In the genomic region with DNA sequence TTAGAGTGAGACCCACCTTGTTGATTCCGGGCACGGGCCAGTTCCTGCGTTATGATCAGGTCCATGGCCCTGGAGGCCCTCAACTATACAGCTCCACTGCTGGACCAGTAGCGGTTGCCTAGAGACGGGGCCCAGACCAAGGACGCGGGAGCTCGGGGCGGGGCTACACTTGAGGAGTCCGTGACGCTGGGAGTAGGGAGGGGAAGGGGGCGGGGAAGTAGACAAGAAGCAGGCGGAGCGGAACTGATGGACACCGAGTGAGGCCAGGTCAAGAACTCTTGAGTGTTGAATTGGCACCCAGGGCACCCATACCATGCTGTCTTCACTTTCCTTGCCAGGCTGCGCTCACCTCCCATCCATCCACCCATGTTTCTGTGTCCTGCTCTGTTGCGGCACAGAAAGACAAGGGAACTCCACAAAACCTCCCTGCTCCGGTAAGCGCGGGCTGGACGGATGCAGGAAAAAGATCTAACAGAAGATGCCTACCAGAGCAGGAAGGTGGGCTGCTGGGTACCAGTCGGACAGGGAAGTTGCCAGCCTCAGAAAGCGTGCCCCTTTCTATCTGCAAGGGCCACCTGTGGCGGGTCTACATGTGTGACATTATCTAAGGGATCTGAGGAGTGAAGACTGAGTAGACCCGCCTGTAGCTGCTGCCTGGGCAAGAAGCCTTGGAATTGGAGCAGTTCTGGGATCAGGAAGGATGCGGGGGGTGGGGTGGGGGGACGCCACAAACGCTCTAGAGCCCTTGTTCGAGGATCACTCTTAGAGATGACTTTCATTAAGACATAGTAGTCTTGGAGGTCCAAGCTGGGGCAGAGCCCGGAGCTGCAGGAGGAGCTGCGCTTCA, we compare ENCODE assay signal across 8 mouse cellular contexts. TPM values are rescaled to one million over a fixed set of nuclear protein-coding genes. Genes with fewer than 3 reads are reported as not detected.
DNase-seq lines count a peak whose midpoint lies in the region; ATAC-seq lines count a peak whose summit lies in the region.

Cfap46 (minus strand) TSS at position 112 of the 847 bp plus-strand sequence.

- H3K27ac ChIP-seq in brown adipose tissue, adult 24 weeks (replicated peaks; ENCODE audit: low read depth, low read length), result peak within 1 kb of the TSS; percentile 43; the same call in 1 of the 2 replicates
- no peak within 1 kb of the TSS for H3K27ac ChIP-seq in forebrain, embryonic 11.5 days (ENCODE audit: low read depth, low read length)
- peak within 1 kb of the TSS; percentile 35 for H3K27ac ChIP-seq in heart, embryonic 16.5 days (ENCODE audit: low read length)
- H3K27ac ChIP-seq in liver, embryonic 13.5 days, result no peak within 1 kb of the TSS

- no peaks in the 10 kb centered on the region for H3K36me3 ChIP-seq in forebrain, embryonic 11.5 days (ENCODE audit: control insufficient read depth, insufficient read depth, low read length)
- no peaks in the 10 kb centered on the region for H3K36me3 ChIP-seq in heart, embryonic 16.5 days (ENCODE audit: control insufficient read depth, insufficient read depth)
- no peaks in the 10 kb centered on the region for H3K36me3 ChIP-seq in liver, embryonic 13.5 days

- DNase-seq in forebrain, embryonic 11.5 days (ENCODE audit: low spot score), result peak; percentile 93
- peak; percentile 96 for DNase-seq in kidney, postnatal 25 days
- DNase-seq in liver, embryonic 13.5 days, result peak; percentile 66
- peak; percentile 84 for DNase-seq in neural tube, embryonic 10.5 days (ENCODE audit: extremely low spot score, low spot score)
- peak; percentile 92 for DNase-seq in testis, postnatal 10 days (ENCODE audit: low spot score)

- peak within 1 kb of the TSS; percentile 96 for H3K4me2 ChIP-seq in forebrain, embryonic 11.5 days (ENCODE audit: low read depth, low read length, severe bottlenecking)
- peak within 1 kb of the TSS; percentile 94 for H3K4me2 ChIP-seq in heart, embryonic 16.5 days (ENCODE audit: low read depth, low read length)
- H3K4me2 ChIP-seq in liver, embryonic 13.5 days, result peak within 1 kb of the TSS; percentile 72

- no peaks in the 10 kb centered on the region for H3K9me3 ChIP-seq in forebrain, embryonic 11.5 days (ENCODE audit: control insufficient read depth, low read length)
- no peaks in the 10 kb centered on the region for H3K9me3 ChIP-seq in heart, embryonic 16.5 days (replicated peaks; ENCODE audit: control insufficient read depth, low read length)
- H3K9me3 ChIP-seq in liver, embryonic 13.5 days (replicated peaks), result no peaks in the 10 kb centered on the region

- 1% methylated on average over 31 of the region's 31 CpGs for WGBS in forebrain, embryonic 11.5 days
- 1% methylated on average over 31 of the region's 31 CpGs for WGBS in heart, embryonic 16.5 days
- WGBS in liver, embryonic 13.5 days (ENCODE audit: insufficient replicate concordance), result under 1% methylated on average over 31 of the region's 31 CpGs

- no peaks in the 10 kb centered on the region for H3K4me1 ChIP-seq in brown adipose tissue, adult 24 weeks (ENCODE audit: control insufficient read depth, insufficient read depth, insufficient read length, low read length)
- peaks cover 8% of the 10 kb centered on the region; the same call in 1 of the 2 replicates for H3K4me1 ChIP-seq in forebrain, embryonic 11.5 days (replicated peaks; ENCODE audit: control insufficient read depth, insufficient read depth, low read length)
- H3K4me1 ChIP-seq in heart, embryonic 16.5 days (ENCODE audit: control insufficient read depth, insufficient read depth, low read length), result peaks cover 5% of the 10 kb centered on the region
- peaks cover 9% of the 10 kb centered on the region for H3K4me1 ChIP-seq in liver, embryonic 13.5 days (replicated peaks)

- peak within 1 kb of the TSS; percentile 61 for H3K9ac ChIP-seq in forebrain, embryonic 11.5 days (ENCODE audit: low read length)
- H3K9ac ChIP-seq in heart, embryonic 16.5 days (ENCODE audit: low read length), result peak within 1 kb of the TSS; percentile 71
- H3K9ac ChIP-seq in liver, embryonic 13.5 days, result peak within 1 kb of the TSS; percentile 8; the same call in 1 of the 2 replicates

- peak within 1 kb of the TSS; percentile 89 for H3K4me3 ChIP-seq in brown adipose tissue, adult 24 weeks (ENCODE audit: insufficient read depth, low read depth, low read length)
- peak within 1 kb of the TSS; percentile 58 for H3K4me3 ChIP-seq in forebrain, embryonic 11.5 days (ENCODE audit: low read depth, low read length)
- peak within 1 kb of the TSS; percentile 70 for H3K4me3 ChIP-seq in heart, embryonic 16.5 days (ENCODE audit: low read length)
- H3K4me3 ChIP-seq in liver, embryonic 13.5 days (replicated peaks), result peak within 1 kb of the TSS; percentile 54

- H3K27me3 ChIP-seq in forebrain, embryonic 11.5 days (ENCODE audit: control insufficient read depth, insufficient read depth, low read length), result no peaks in the 10 kb centered on the region
- peaks cover 16% of the 10 kb centered on the region for H3K27me3 ChIP-seq in heart, embryonic 16.5 days (ENCODE audit: control insufficient read depth, insufficient read depth, low read length)
- H3K27me3 ChIP-seq in liver, embryonic 13.5 days, result peaks cover 3% of the 10 kb centered on the region; the same call in 1 of the 2 replicates

- peak; percentile 38 for ATAC-seq in CD4-positive, CD25-positive, alpha-beta regulatory T cell, adult 4 months
- peak; percentile 96 for ATAC-seq in forebrain, embryonic 11.5 days (replicated peaks; ENCODE audit: low FRiP score)
- ATAC-seq in heart, embryonic 16.5 days (replicated peaks; ENCODE audit: extremely low read depth, insufficient read depth, low FRiP score), result peak; percentile 80
- peak; percentile 76 for ATAC-seq in liver, embryonic 13.5 days (ENCODE audit: low read depth)

RNA-seq across cellular contexts. Expression of gene Cfap46, which starts in this region (rescaled TPM):
- polyA plus RNA-seq in CD4-positive, CD25-positive, alpha-beta regulatory T cell, adult 4 months (2017; shearing (Covaris generic)), result not detected
- 0.40 TPM in 1 of 2 replicates, not detected in the other for polyA plus RNA-seq in brown adipose tissue, adult 24 weeks (2012; ENCODE audit: insufficient read depth, insufficient read length, missing spikeins)
- 0.59 and 0.81 TPM in 2 replicates for polyA plus RNA-seq in forebrain, embryonic 11.5 days (2014; fragmentation: Nextera tagmentation; extraction: Ambion mirVana)
- polyA plus RNA-seq in heart, embryonic 16.5 days (2015; fragmentation: Nextera tagmentation; extraction: Ambion mirVana), result 0.47 and 0.59 TPM in 2 replicates
- not detected in 2 replicates for polyA plus RNA-seq in liver, embryonic 13.5 days (2015; fragmentation: Nextera tagmentation; extraction: Ambion mirVana)

Comparison
In these comparisons a context has a peak if more than half of its experiments do, and no peak if none do; other contexts are left out.
1. Peak in ATAC-seq in CD4-positive, CD25-positive, alpha-beta regulatory T cell, adult 4 months; RNA of the gene not detected or under 1 TPM.
2. Peak in DNase-seq, ATAC-seq, H3K4me3 ChIP-seq, H3K9ac ChIP-seq and H3K4me2 ChIP-seq in forebrain, embryonic 11.5 days; RNA of the gene not detected or under 1 TPM.
3. Peak in ATAC-seq, H3K4me3 ChIP-seq, H3K27ac ChIP-seq, H3K9ac ChIP-seq and H3K4me2 ChIP-seq in heart, embryonic 16.5 days; RNA of the gene not detected or under 1 TPM.
4. Peak in DNase-seq, ATAC-seq, H3K4me3 ChIP-seq, H3K9ac ChIP-seq and H3K4me2 ChIP-seq in liver, embryonic 13.5 days; RNA of the gene not detected or under 1 TPM.
5. ATAC-seq: peak in every context shown above with its lines; median percentile 96 in forebrain, embryonic 11.5 days; 80 in heart, embryonic 16.5 days; 76 in liver, embryonic 13.5 days; 38 in CD4-positive, CD25-positive, alpha-beta regulatory T cell, adult 4 months.
6. H3K9ac ChIP-seq: peak in every context shown above with its lines; median percentile 71 in heart, embryonic 16.5 days; 61 in forebrain, embryonic 11.5 days; 8 in liver, embryonic 13.5 days.